Mouse (Mus musculus): ENCODE data around the gene Tbxas1.

Gene Tbxas1

GRCm38 (mm10) chr6:39117584-39118455, 242.6 kb downstream of the Tbxas1 start, which contains the start of gene Parp12:
Gene Parp12, minus strand, starts transcription at chr6:39118349.
- DNase-seq (ENCODE audit: low spot score): no peak

GRCm38 (mm10) chr6:39118456-39118881, 243.3 kb downstream of the Tbxas1 start:
- no peak for DNase-seq (ENCODE audit: low spot score)

GRCm38 (mm10) chr6:39120685-39121084, 245.5 kb downstream of the Tbxas1 start:
- no peak for DNase-seq (ENCODE audit: low spot score)

GRCm38 (mm10) chr6:39124719-39125118, 249.5 kb downstream of the Tbxas1 start:
- no peak for DNase-seq (ENCODE audit: low spot score)

GRCm38 (mm10) chr6:39131480-39131879, 256.3 kb downstream of the Tbxas1 start:
- DNase-seq (ENCODE audit: low spot score): no peak

- no peak for DNase-seq (ENCODE audit: low spot score)
Observed at GRCm38 (mm10) chr6:39132556-39132955, 257.4 kb downstream of the Tbxas1 start.

Measured in layer of hippocampus, adult 9-10 months (tissue).